Mouse (Mus musculus) lung, adult 2 months (tissue): ENCODE results near the gene Tes. TPM values are rescaled to one million over a fixed set of nuclear protein-coding genes. Genes with fewer than 3 reads are reported as not detected.
"Not testable (repeated sequence)": the region's sequence is repeated elsewhere in the genome, so short reads cannot be mapped to it uniquely, and the experiment has no call there.

ENCODE experiments used
- DNase-seq: peaks from one replicate; pipeline ENCODE4 v3.0.0; 2022
- H3K4me1 ChIP-seq: fragments of 200-500 bp; 2 replicates; pipeline ENCODE4 v1.6.1; 2011; ENCODE audit warnings: low read length; ENCODE audit not compliant: control insufficient read depth, insufficient read depth
- H3K4me3 ChIP-seq: fragments of 200-500 bp; replicated peaks from 2 replicates; pipeline ENCODE3; 2011; ENCODE audit warnings: low read depth, mild to moderate bottlenecking, control low read depth, low read length; ENCODE audit errors: extremely low read depth
- CTCF ChIP-seq: fragments of 200-500 bp; IDR thresholded peaks from 2 replicates; pipeline ENCODE4 v1.5.1; 2011; ENCODE audit warnings: mild to moderate bottlenecking, low read length, control low read depth; ENCODE audit not compliant: insufficient read depth
- POLR2A ChIP-seq: fragments of 200-500 bp; IDR thresholded peaks from 2 replicates; pipeline ENCODE4 v1.6.1; 2011; ENCODE audit warnings: low read depth, mild to moderate bottlenecking, control low read depth, low read length, borderline replicate concordance; ENCODE audit errors: extremely low read depth
- WGBS: fragments of 180-500 bp; shearing (Covaris S2); methylation state at CpG from one replicate; pipeline ENCODE4 v1.1.7; 2018; 5-methylcytosine and 5-hydroxymethylcytosine counted together
- polyA plus RNA-seq: library from polyadenylated mRNA; depleted of rRNA; stranded (reverse); fragments of >200 nt; gene quantifications from 2 replicates; pipeline ENCODE4 v1.2.3, GENCODE M21; 2012

The Tes gene
- polyA plus RNA-seq, 1 experiment = 20.3 TPM

- 13% methylated on average over 2 of the region's 2 CpGs for WGBS
- no peak for TF ChIP-seq POLR2A
- no peak for TF ChIP-seq CTCF
- peaks cover 2% of the 10 kb centered on the region; the same call in 1 of the 2 replicates for H3K4me1 ChIP-seq
- no peak for DNase-seq
- no peak overlapping the region for H3K4me3 ChIP-seq
Measured at GRCm38 (mm10) chr6:17055659-17056058, 9.3 kb upstream of the Tes start.

GRCm38 (mm10) chr6:17059501-17059900, 5.4 kb upstream of the Tes start:
- peaks cover 3% of the 10 kb centered on the region; the same call in 1 of the 2 replicates for H3K4me1 ChIP-seq
- no peak for TF ChIP-seq POLR2A
- no peak for TF ChIP-seq CTCF
- H3K4me3 ChIP-seq = no peak overlapping the region
- WGBS = 56% methylated on average over 2 of the region's 2 CpGs
- no peak for DNase-seq

GRCm38 (mm10) chr6:17060154-17060553, 4.8 kb upstream of the Tes start:
- H3K4me1 ChIP-seq = peaks cover 6% of the 10 kb centered on the region; the same call in 1 of the 2 replicates
- H3K4me3 ChIP-seq = no peak overlapping the region
- no peak for DNase-seq
- TF ChIP-seq POLR2A = no peak
- TF ChIP-seq CTCF = no peak
- WGBS = 84% methylated on average over 2 of the region's 2 CpGs

- not testable (repeated sequence) for DNase-seq, H3K4me3 ChIP-seq
- WGBS = 79% methylated on average over 4 of the region's 4 CpGs
Measured at GRCm38 (mm10) chr6:17061826-17062225, 3.1 kb upstream of the Tes start.

GRCm38 (mm10) chr6:17062366-17062765, 2.6 kb upstream of the Tes start:
- Histone ChIP-seq H3K4me1 (peaks cover 6% of the 10 kb centered on the region; the same call in 1 of the 2 replicates), H3K4me3 (no peak overlapping the region)
- TF ChIP-seq CTCF = no peak
- TF ChIP-seq POLR2A = no peak
- DNase-seq = no peak
- WGBS = 64% methylated on average over 6 of the region's 6 CpGs

More at GRCm38 (mm10) chr6:17061826-17062225, 3.1 kb upstream of the Tes start:
- H3K4me1 ChIP-seq = not testable (repeated sequence)

- WGBS = 3% methylated on average over 12 of the region's 12 CpGs
Measured at GRCm38 (mm10) chr6:17065791-17066169, 831 bp downstream of the Tes start.

GRCm38 (mm10) chr6:17066211-17066940, 1.4 kb downstream of the Tes start:
- H3K4me1 ChIP-seq = peaks cover 6% of the 10 kb centered on the region
- peak overlapping the region; percentile 29 for H3K4me3 ChIP-seq
- no peak for TF ChIP-seq POLR2A
- no peak for TF ChIP-seq CTCF
- DNase-seq = no peak
- WGBS = 43% methylated on average over 11 of the region's 11 CpGs

More at GRCm38 (mm10) chr6:17065791-17066169, 831 bp downstream of the Tes start:
- no peak for DNase-seq
- peaks cover 6% of the 10 kb centered on the region for H3K4me1 ChIP-seq
- H3K4me3 ChIP-seq = peak overlapping the region; percentile 69
- TF ChIP-seq POLR2A = no peak
- no peak for TF ChIP-seq CTCF

GRCm38 (mm10) chr6:17071899-17072298, 7.0 kb downstream of the Tes start:
- 78% methylated on average over 3 of the region's 3 CpGs for WGBS
- H3K4me1 ChIP-seq = no peaks in the 10 kb centered on the region; the same call in none of the 2 replicates
- TF ChIP-seq POLR2A (no peak), CTCF (no peak)

GRCm38 (mm10) chr6:17072338-17072737, 7.4 kb downstream of the Tes start:
- no peak for TF ChIP-seq CTCF
- no peak for TF ChIP-seq POLR2A
- no peak for DNase-seq
- H3K4me3 ChIP-seq = no peak overlapping the region
- no peaks in the 10 kb centered on the region; the same call in none of the 2 replicates for H3K4me1 ChIP-seq
- 65% methylated on average over 5 of the region's 5 CpGs for WGBS

More at GRCm38 (mm10) chr6:17071899-17072298, 7.0 kb downstream of the Tes start:
- H3K4me3 ChIP-seq = no peak overlapping the region
- no peak for DNase-seq
